Mouse (Mus musculus) embryonic fibroblast, embryonic 13.5 days (primary cell): Measurements from ENCODE around the gene Socs4.

Source experiments
- CTCF ChIP-seq: IDR thresholded peaks from 2 replicates; pipeline ENCODE4 v1.5.1; 2011; ENCODE audit warnings: mild to moderate bottlenecking, control low read depth, low read length, moderate library complexity, borderline replicate concordance; ENCODE audit not compliant: insufficient read depth
- POLR2A ChIP-seq: IDR thresholded peaks from 2 replicates; pipeline ENCODE4 v1.6.1; 2011; ENCODE audit warnings: low read depth, mild to moderate bottlenecking, control low read depth, low read length, moderate library complexity

DNA sequence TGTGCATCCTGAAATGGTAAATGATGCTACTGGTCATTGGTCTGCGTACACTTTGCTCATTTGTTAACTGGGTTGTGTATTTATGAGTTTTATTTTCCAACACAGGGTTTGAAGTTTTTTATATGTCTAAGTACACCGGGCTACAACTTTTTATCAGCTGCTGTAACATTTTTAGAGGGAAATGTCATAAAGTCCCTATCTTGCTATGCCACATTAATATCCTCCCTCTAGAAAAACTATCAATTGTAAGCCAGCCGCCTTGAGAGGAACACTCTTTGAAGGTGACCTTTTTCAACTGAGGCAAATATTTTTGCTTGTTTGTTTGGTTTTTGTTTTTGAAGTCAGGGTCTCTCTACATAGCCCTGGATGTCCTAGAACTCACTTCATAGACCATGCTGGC is 42.7 kb upstream of the Socs4 start:
- TF ChIP-seq CTCF (no peak), POLR2A (no peak)
